Mouse (Mus musculus): ENCODE measurements around the gene Cryab. TPM values are rescaled to one million over a fixed set of nuclear protein-coding genes. Genes with fewer than 3 reads are reported as not detected.

The Cryab gene
- polyA plus RNA-seq, 1 experiment from 2014 or later, result 9.1 TPM

DNA sequence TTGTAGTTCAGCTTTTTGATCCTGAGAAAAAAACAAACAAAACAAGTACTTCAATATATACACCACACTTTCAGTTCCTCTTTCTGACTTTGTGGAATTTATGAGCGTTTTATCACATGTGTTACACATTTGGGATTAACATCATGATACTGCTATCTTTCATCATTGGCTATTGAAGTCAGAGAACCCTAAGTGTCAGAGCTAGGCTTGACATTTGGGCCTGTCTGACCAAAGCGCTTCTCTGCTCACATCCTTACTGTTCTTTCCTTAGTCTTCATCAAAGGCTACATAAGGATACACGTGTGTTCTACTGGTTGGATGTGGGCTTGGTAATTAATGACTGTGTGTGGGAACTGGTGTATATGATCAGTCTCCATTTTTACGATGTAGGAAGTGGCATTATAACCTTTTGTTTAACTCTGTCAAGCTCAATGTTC is 22.9 kb downstream of the Cryab start:
- H3K4me2 ChIP-seq (ENCODE audit: low read depth, low read length), result peak overlapping the region; percentile 99
- peak overlapping the region; percentile 90 for H3K9ac ChIP-seq (replicated peaks)
- ATAC-seq (no peak), DNase-seq (no peak)
- H3K4me1 ChIP-seq (ENCODE audit: insufficient read depth), result peaks cover 18% of the 10 kb centered on the region
- H3K27me3 ChIP-seq (ENCODE audit: insufficient read depth, low read length), result no peaks in the 10 kb centered on the region
- TF ChIP-seq CTCF (IDR thresholded peaks at IDR 0.05; ENCODE audit: low read depth), result no peak
- TF ChIP-seq EP300 (IDR thresholded peaks at IDR 0.05; ENCODE audit: low read depth), result no peak
- peaks cover 16% of the 10 kb centered on the region for H3K36me3 ChIP-seq (replicated peaks; ENCODE audit: insufficient read depth, low read length)
- H3K4me3 ChIP-seq (ENCODE audit: low read depth, low read length), result peak overlapping the region; percentile 87; the same call in 1 of the 2 replicates
- peak overlapping the region; percentile 16; the same call in 1 of the 2 replicates for H3K27ac ChIP-seq (ENCODE audit: low read depth)
- no peaks in the 10 kb centered on the region for H3K9me3 ChIP-seq (ENCODE audit: low read length)
- 37% methylated on average over 4 of the region's 4 CpGs for whole genome bisulfite sequencing (ENCODE audit: insufficient replicate concordance)

DNA sequence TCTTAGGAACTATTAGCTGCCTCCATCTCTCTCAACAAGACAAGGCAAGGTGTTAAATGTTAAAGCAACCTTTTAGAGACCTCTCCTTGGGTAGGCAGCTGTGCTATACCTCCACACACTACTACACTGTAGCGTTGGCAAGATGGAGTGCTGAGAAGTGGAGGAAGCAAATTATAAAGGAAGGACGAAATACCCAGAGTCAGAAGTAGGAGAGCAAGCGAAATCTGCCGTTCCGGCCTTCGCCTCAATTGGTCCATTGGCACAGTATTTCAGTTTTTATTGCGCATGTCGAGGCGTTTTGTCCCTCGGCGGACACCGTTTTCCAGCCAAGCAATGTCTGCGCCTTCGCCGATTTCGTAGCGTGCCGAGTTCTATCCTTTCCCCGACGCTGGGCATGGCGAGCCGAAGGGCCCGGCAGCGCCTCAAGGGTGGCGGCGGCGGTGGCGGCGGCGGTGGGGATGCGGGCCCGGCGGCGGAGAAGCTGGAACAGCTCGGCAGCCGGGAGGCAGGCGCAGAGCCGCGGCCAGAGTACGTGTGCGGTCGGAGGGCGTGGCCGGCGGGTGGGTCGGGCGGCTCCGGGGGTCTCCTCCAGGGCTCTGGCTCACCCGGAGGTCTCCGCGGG is 24.0 kb downstream of the Cryab start, which contains the start of the genes Alg9 and 1110032A03Rik:
Alg9 (plus strand) TSS at position 29 of the 622 bp plus-strand sequence.
1110032A03Rik (minus strand) TSS at position 530 of the 622 bp plus-strand sequence.
- WGBS (ENCODE audit: insufficient replicate concordance), result 5% methylated on average over 49 of the region's 51 CpGs

DNA sequence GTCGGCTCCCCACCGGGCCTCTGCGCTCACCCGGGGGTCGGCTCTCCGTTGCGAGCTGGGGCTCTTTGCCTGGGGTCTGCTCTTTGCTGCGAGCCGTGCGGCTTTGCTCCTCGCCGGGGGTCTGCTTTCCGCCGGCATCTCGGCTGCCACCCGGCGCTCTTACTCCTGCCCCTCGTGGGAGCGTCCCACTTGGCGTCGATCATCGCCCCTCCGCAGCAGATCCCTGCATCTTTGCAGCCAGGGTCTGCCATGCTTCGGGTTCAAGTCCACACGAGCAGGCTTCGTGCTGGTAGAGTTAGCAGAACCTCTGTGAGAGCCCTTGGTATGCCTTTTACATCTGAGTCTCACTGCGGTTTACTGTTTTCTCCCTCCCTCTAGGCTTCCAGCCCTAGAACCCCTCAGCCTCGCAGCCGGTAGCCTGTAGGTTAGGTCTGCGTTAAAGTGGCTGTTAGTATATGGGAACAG is 24.6 kb downstream of the Cryab start:
- Histone ChIP-seq H3K36me3 (replicated peaks; ENCODE audit: insufficient read depth, low read length) (peaks cover 19% of the 10 kb centered on the region), H3K4me3 (ENCODE audit: low read depth, low read length) (peak overlapping the region; percentile 87), H3K4me1 (ENCODE audit: insufficient read depth) (peaks cover 15% of the 10 kb centered on the region), H3K27me3 (ENCODE audit: insufficient read depth, low read length) (no peaks in the 10 kb centered on the region), H3K4me2 (ENCODE audit: low read depth, low read length) (peak overlapping the region; percentile 99), H3K27ac (ENCODE audit: low read depth) (peak overlapping the region; percentile 16), H3K9me3 (ENCODE audit: low read length) (no peaks in the 10 kb centered on the region), H3K9ac (replicated peaks) (peak overlapping the region; percentile 90)
- no peak for DNase-seq
- WGBS (ENCODE audit: insufficient replicate concordance), result under 1% methylated on average over 29 of the region's 30 CpGs
- TF ChIP-seq CTCF (IDR thresholded peaks at IDR 0.05; ENCODE audit: low read depth) (no peak), EP300 (IDR thresholded peaks at IDR 0.05; ENCODE audit: low read depth) (no peak)
- ATAC-seq, result peak; percentile 30

More for the DNA sequence above, 24.0 kb downstream of the Cryab start, which contains the start of the genes Alg9 and 1110032A03Rik:
- Histone ChIP-seq H3K9ac (replicated peaks) (peak within 1 kb of the TSS; percentile 90), H3K27ac (ENCODE audit: low read depth) (peak within 1 kb of the TSS; percentile 16), H3K27me3 (ENCODE audit: insufficient read depth, low read length) (no peaks in the 10 kb centered on the region), H3K9me3 (ENCODE audit: low read length) (no peaks in the 10 kb centered on the region), H3K4me2 (ENCODE audit: low read depth, low read length) (peak within 1 kb of the TSS; percentile 99), H3K4me3 (ENCODE audit: low read depth, low read length) (peak within 1 kb of the TSS; percentile 87), H3K4me1 (ENCODE audit: insufficient read depth) (peaks cover 15% of the 10 kb centered on the region), H3K36me3 (replicated peaks; ENCODE audit: insufficient read depth, low read length) (peaks cover 18% of the 10 kb centered on the region)
- ATAC-seq (peak; percentile 76), DNase-seq (peak; percentile 89)
- TF ChIP-seq CTCF (IDR thresholded peaks at IDR 0.05; ENCODE audit: low read depth), result no peak
- TF ChIP-seq EP300 (IDR thresholded peaks at IDR 0.05; ENCODE audit: low read depth), result no peak

DNA sequence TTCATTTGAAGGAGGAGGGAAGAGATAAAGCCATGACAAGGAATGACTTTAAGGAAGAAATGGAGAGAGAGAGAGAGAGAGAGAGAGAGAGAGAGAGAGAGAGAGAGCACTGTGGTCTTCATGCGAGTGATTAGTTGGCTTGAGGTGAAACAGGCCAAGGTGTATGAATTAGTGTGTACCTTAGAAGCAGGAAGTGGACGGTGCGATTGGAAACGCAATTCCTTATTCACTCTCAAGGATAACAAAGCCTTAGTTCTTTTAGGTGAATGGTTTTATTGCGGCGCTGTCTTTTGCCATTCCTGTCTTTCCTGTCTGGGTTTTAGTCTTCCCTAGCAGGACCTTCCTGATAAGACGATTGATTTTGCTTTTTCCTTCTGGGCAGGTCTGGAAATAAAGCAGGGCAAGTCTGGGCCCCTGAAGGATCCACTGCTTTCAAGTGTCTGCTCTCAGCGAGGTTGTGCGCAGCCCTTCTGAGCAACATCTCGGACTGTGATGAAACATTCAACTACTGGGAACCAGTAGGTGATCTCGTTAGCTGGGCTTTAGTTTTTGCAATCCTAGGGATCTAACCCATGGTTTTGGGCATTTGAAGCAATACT is 25.1 kb downstream of the Cryab start:
- Histone ChIP-seq H3K4me3 (ENCODE audit: low read depth, low read length) (peak overlapping the region; percentile 87), H3K9me3 (ENCODE audit: low read length) (no peaks in the 10 kb centered on the region), H3K27me3 (ENCODE audit: insufficient read depth, low read length) (no peaks in the 10 kb centered on the region), H3K4me2 (ENCODE audit: low read depth, low read length) (peak overlapping the region; percentile 99), H3K27ac (ENCODE audit: low read depth) (no peak overlapping the region), H3K4me1 (ENCODE audit: insufficient read depth) (peaks cover 15% of the 10 kb centered on the region), H3K9ac (replicated peaks) (no peak overlapping the region; the same call in 1 of the 2 replicates), H3K36me3 (replicated peaks; ENCODE audit: insufficient read depth, low read length) (peaks cover 17% of the 10 kb centered on the region)
- ATAC-seq, result no peak
- DNase-seq, result no peak
- TF ChIP-seq EP300 (IDR thresholded peaks at IDR 0.05; ENCODE audit: low read depth) (no peak), CTCF (IDR thresholded peaks at IDR 0.05; ENCODE audit: low read depth) (no peak)
- 56% methylated on average over 11 of the region's 11 CpGs for WGBS (ENCODE audit: insufficient replicate concordance)

DNA sequence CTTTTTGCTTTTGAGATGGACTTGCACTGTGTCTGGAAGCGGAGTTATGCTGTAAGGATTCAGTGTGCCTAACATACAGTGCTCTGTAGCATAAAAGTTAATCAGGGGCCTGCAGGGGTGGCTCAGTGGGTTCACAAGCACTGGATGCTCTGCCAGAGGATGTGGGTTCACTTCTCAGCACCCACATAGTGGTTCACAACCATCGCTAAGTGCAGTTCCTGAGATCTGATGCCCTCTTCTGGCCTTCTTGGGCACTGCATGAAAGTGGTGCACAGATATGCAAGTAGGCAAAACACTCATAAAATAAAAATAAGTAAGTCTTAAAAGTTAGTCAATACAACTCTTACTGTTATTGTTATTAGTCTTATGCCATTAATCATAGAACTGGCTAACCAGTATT is 31.0 kb downstream of the Cryab start:
- Histone ChIP-seq H3K27me3 (ENCODE audit: insufficient read depth, low read length) (no peaks in the 10 kb centered on the region), H3K4me3 (ENCODE audit: low read depth, low read length) (no peak overlapping the region), H3K9ac (replicated peaks) (no peak overlapping the region), H3K4me2 (ENCODE audit: low read depth, low read length) (no peak overlapping the region), H3K4me1 (ENCODE audit: insufficient read depth) (no peaks in the 10 kb centered on the region), H3K36me3 (replicated peaks; ENCODE audit: insufficient read depth, low read length) (peaks cover 31% of the 10 kb centered on the region), H3K27ac (ENCODE audit: low read depth) (no peak overlapping the region), H3K9me3 (ENCODE audit: low read length) (no peaks in the 10 kb centered on the region)
- TF ChIP-seq CTCF (IDR thresholded peaks at IDR 0.05; ENCODE audit: low read depth) (peak; percentile 66), EP300 (IDR thresholded peaks at IDR 0.05; ENCODE audit: low read depth) (no peak)
- peak; percentile 49 for DNase-seq
- no peak for ATAC-seq
- 68% methylated on average over 2 of the region's 2 CpGs for WGBS (ENCODE audit: insufficient replicate concordance)

DNA sequence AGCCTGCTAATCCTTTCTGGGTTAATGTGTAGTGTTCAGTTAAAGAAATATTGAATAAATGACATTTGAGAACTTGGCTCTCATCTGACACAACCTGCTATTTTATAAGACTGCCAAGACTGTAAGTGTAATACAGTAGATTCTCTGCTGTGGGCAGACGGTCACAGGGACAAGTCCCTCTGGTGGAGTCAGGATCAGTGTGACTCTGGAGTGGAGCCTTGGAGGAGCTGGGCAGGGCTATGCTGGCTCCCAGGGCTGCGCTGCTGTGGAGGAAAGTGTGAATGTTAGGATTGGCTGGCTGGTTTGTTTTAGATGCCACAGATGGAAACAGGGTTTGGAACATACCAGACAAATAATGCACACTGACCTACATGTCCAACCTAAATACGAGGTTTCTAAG is 44.1 kb downstream of the Cryab start:
- H3K4me2 ChIP-seq (ENCODE audit: low read depth, low read length), result no peak overlapping the region
- 85% methylated on average over 3 of the region's 3 CpGs for WGBS (ENCODE audit: insufficient replicate concordance)
- no peak for DNase-seq

More for the DNA sequence above, 44.1 kb downstream of the Cryab start:
- Histone ChIP-seq H3K9ac (replicated peaks) (no peak overlapping the region), H3K9me3 (ENCODE audit: low read length) (no peaks in the 10 kb centered on the region), H3K27ac (ENCODE audit: low read depth) (no peak overlapping the region), H3K4me1 (ENCODE audit: insufficient read depth) (no peaks in the 10 kb centered on the region), H3K27me3 (ENCODE audit: insufficient read depth, low read length) (no peaks in the 10 kb centered on the region), H3K36me3 (replicated peaks; ENCODE audit: insufficient read depth, low read length) (peaks cover 18% of the 10 kb centered on the region), H3K4me3 (ENCODE audit: low read depth, low read length) (no peak overlapping the region)
- ATAC-seq, result no peak
- TF ChIP-seq CTCF (IDR thresholded peaks at IDR 0.05; ENCODE audit: low read depth), result no peak
- no peak for TF ChIP-seq EP300 (IDR thresholded peaks at IDR 0.05; ENCODE audit: low read depth)
